Mouse (Mus musculus) heart, embryonic 10.5 days (tissue): Measurements from ENCODE around the gene Araf. TPM values are rescaled to one million over a fixed set of nuclear protein-coding genes. Genes with fewer than 3 reads are reported as not detected.

Source experiments
- DNase-seq: peaks from one replicate; pipeline ENCODE4 v3.0.0-alpha.2; 2017; ENCODE audit warnings: low spot score
- H3K27ac ChIP-seq: fragments of 300-500 bp; sonication (generic); 2 replicates; pipeline ENCODE4 v1.5.1; 2016; ENCODE audit warnings: mild to moderate bottlenecking
- H3K27me3 ChIP-seq: fragments of 300-500 bp; sonication (generic); 2 replicates; pipeline ENCODE4 v1.6.1; 2016; ENCODE audit warnings: mild to moderate bottlenecking; ENCODE audit not compliant: poor library complexity, insufficient read depth, severe bottlenecking
- H3K36me3 ChIP-seq: fragments of 300-500 bp; sonication (generic); 2 replicates; pipeline ENCODE4 v1.6.1; 2016; ENCODE audit warnings: mild to moderate bottlenecking, moderate library complexity
- H3K4me1 ChIP-seq: fragments of 300-500 bp; sonication (generic); 2 replicates; pipeline ENCODE4 v1.6.1; 2016; ENCODE audit warnings: mild to moderate bottlenecking
- H3K4me3 ChIP-seq: fragments of 300-500 bp; sonication (generic); 2 replicates; pipeline ENCODE4 v1.5.1; 2016; ENCODE audit warnings: mild to moderate bottlenecking, moderate library complexity
- H3K9me3 ChIP-seq: fragments of 300-500 bp; sonication (generic); 2 replicates; pipeline ENCODE4 v1.6.1; 2016; ENCODE audit warnings: mild to moderate bottlenecking, moderate library complexity
- WGBS: fragments of 180-500 bp; shearing (Covaris S2); methylation state at CpG from one replicate; pipeline ENCODE4 v1.1.7; 2016; 5-methylcytosine and 5-hydroxymethylcytosine counted together
- microRNA-seq: library from miRNA; unstranded; fragments of <30 nt; microRNA quantifications from one replicate; pipeline ENCODE4, GENCODE M21; 2017
- polyA plus RNA-seq: library from polyadenylated mRNA; unstranded; fragments of >200 nt; fragmentation: Nextera tagmentation; extraction: Ambion mirVana; gene quantifications from 2 replicates; pipeline ENCODE4 v1.2.1, GENCODE M21; 2016

Gene Araf
- polyA plus RNA-seq, 1 experiment from 2014 or later = 117 TPM

- no peak for DNase-seq
- H3K36me3 ChIP-seq = peaks cover 21% of the 10 kb centered on the region
- H3K27ac ChIP-seq = peak overlapping the region; percentile 42; the same call in 1 of the 2 replicates
These were observed 64.8 kb downstream of the Araf start for GRCm38 (mm10) chrX:20862105-20863065.

GRCm38 (mm10) chrX:20863161-20864101 is 65.8 kb downstream of the Araf start:
- no peak for DNase-seq
- H3K4me1 ChIP-seq = peaks cover 18% of the 10 kb centered on the region
- no peaks in the 10 kb centered on the region for H3K9me3 ChIP-seq
- H3K36me3 ChIP-seq = peaks cover 13% of the 10 kb centered on the region
- no peaks in the 10 kb centered on the region for H3K27me3 ChIP-seq
- H3K4me3 ChIP-seq = no peak overlapping the region
- H3K27ac ChIP-seq = 0 out of 2 replicates have a peak overlapping the region, but pooled peaks have one; percentile 42
- 78% methylated on average over 9 of the region's 9 CpGs for WGBS

More at GRCm38 (mm10) chrX:20862105-20863065, 64.8 kb downstream of the Araf start:
- Histone ChIP-seq H3K27me3 (no peaks in the 10 kb centered on the region), H3K4me3 (no peak overlapping the region), H3K4me1 (peaks cover 18% of the 10 kb centered on the region), H3K9me3 (no peaks in the 10 kb centered on the region)
- 39% methylated on average over 29 of the region's 29 CpGs for WGBS

- Histone ChIP-seq H3K9me3 (no peaks in the 10 kb centered on the region), H3K27ac (no peak overlapping the region), H3K36me3 (no peaks in the 10 kb centered on the region), H3K4me1 (peaks cover 5% of the 10 kb centered on the region), H3K4me3 (no peak overlapping the region), H3K27me3 (no peaks in the 10 kb centered on the region)
- DNase-seq = no peak
- 62% methylated on average over 4 of the region's 4 CpGs for WGBS
These were observed 70.5 kb downstream of the Araf start for GRCm38 (mm10) chrX:20868091-20868490.

DNA sequence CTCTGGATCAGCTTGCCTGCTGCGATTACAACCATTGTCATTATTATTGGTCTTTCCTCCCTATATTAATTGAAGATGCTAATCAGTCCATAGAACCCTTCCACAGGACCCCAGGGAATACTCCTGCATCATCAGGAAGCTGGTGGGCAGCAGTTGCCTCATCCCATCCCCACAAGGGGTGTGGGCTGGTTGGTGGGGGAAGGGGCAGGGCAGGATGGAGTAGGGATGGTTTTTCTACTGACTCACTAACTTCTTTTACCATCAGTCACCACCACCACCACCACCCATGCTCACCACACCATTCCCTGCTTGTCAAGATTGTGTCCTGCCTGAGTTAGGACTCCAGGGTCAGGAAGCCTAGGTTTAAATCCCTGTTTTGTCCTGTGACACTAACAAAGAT is 71.6 kb downstream of the Araf start:
- Histone ChIP-seq H3K36me3 (no peaks in the 10 kb centered on the region), H3K4me3 (no peak overlapping the region), H3K4me1 (no peaks in the 10 kb centered on the region), H3K27me3 (no peaks in the 10 kb centered on the region), H3K9me3 (no peaks in the 10 kb centered on the region), H3K27ac (no peak overlapping the region)
- WGBS = 61% methylated on average over 1 of the region's 1 CpGs
- no peak for DNase-seq

DNA sequence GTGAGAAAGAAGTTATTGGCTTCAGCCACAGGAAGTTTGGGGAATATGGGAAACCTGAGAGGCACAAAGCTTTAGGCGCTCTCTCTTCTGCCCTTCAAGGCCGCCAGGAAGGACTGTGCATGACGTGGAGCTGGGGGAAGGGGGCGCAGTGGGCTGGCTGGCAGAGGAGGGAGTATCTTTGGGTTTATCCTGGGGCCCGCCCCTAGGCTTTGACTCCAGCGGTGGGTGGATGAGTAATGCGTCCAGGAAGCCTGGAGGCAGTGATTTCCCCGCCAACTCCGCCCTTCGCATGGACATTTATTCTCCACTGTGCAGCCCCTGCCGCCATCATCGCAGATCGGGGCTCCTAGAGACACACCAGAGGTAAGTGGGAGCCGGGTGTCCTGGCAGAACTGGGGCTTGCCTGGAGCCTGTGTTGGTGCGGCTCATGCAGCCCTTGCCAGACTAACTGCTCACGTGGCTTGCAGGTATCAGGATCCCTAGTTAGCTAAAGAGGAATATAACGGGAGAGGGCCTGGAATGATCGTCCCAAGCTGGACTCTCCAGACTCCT is 72.4 kb downstream of the Araf start, which contains the start of gene Timp1:
TSS of gene Timp1 (plus strand) at position 205 of the 552 bp plus-strand sequence.
- H3K4me3 ChIP-seq = peak within 1 kb of the TSS; percentile 53
- DNase-seq = peak; percentile 83
- no peaks in the 10 kb centered on the region for H3K4me1 ChIP-seq
- H3K27ac ChIP-seq = peak within 1 kb of the TSS; percentile 81
- 13% methylated on average over 18 of the region's 18 CpGs for WGBS
- no peaks in the 10 kb centered on the region for H3K36me3 ChIP-seq
- no peaks in the 10 kb centered on the region for H3K27me3 ChIP-seq
- H3K9me3 ChIP-seq = no peaks in the 10 kb centered on the region

- H3K36me3 ChIP-seq = no peaks in the 10 kb centered on the region
- H3K4me1 ChIP-seq = no peaks in the 10 kb centered on the region
- H3K27me3 ChIP-seq = no peaks in the 10 kb centered on the region
- no peak overlapping the region for H3K27ac ChIP-seq
- WGBS = 34% methylated on average over 11 of the region's 11 CpGs
- H3K4me3 ChIP-seq = no peak overlapping the region
- no peaks in the 10 kb centered on the region for H3K9me3 ChIP-seq
- DNase-seq = no peak
These were observed 75.4 kb downstream of the Araf start for GRCm38 (mm10) chrX:20872928-20873500.

GRCm38 (mm10) chrX:20875241-20875640 is 77.6 kb downstream of the Araf start:
- DNase-seq = no peak
- no peak overlapping the region for H3K4me3 ChIP-seq
- WGBS = 63% methylated on average over 3 of the region's 3 CpGs

DNA sequence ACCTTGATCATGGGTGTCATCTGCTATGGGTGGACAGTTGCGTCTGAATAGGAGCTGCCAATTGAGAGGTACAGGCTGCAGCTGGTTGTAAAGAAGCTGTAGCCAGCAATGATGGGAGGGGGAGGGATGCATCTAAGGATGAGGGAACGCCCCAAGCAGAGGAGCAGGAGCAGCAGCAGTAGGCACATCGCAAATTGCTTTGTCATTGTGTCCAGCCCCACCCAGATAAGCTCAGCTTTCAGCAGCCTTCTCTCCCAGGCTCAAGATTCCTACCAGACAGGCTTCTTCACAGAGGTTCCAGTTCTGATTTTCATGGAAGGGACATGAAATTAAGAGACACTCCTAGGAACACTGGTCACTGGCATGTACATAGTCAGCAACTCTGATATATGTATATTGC is 112.5 kb downstream of the Araf start:
- H3K4me1 ChIP-seq = no peaks in the 10 kb centered on the region
- H3K27ac ChIP-seq = no peak overlapping the region
- no peaks in the 10 kb centered on the region for H3K27me3 ChIP-seq
- 30% methylated on average over 3 of the region's 3 CpGs for WGBS
- DNase-seq = no peak
- no peak overlapping the region for H3K4me3 ChIP-seq
- H3K9me3 ChIP-seq = no peaks in the 10 kb centered on the region
- no peaks in the 10 kb centered on the region for H3K36me3 ChIP-seq

More at GRCm38 (mm10) chrX:20875241-20875640, 77.6 kb downstream of the Araf start:
- Histone ChIP-seq H3K36me3 (no peaks in the 10 kb centered on the region), H3K27ac (no peak overlapping the region), H3K27me3 (no peaks in the 10 kb centered on the region), H3K4me1 (no peaks in the 10 kb centered on the region), H3K9me3 (no peaks in the 10 kb centered on the region)

Small RNA genes within 50 kb of the gene (microRNA-seq; reads per million reads assigned to microRNA genes)
- gene Gm24824 = not detected
- not detected for gene Mir5617

Other genes with a start within 250 kb of the Araf start
- gene Rgn, start 248.0 kb upstream of the Araf start, polyA plus RNA-seq = 0.78 and 2.6 TPM in 2 replicates
- 57.6 and 68.5 TPM in 2 replicates for gene Rbm10, start 180.3 kb upstream of the Araf start, polyA plus RNA-seq
- 238 and 280 TPM in 2 replicates for gene Ndufb11, start 180.2 kb upstream of the Araf start, polyA plus RNA-seq
- gene Uba1, start 139.5 kb upstream of the Araf start, polyA plus RNA-seq = 202 and 218 TPM in 2 replicates
- 121 and 130 TPM in 2 replicates for gene Cdk16, start 109.9 kb upstream of the Araf start, polyA plus RNA-seq
- gene Usp11, start 93.9 kb upstream of the Araf start, polyA plus RNA-seq = 51.2 and 56.8 TPM in 2 replicates
- 24.2 and 29.2 TPM in 2 replicates for gene Timp1, start 72.4 kb downstream of the Araf start, polyA plus RNA-seq
- gene Syn1, start 123.2 kb downstream of the Araf start, polyA plus RNA-seq = 0.07 and 0.39 TPM in 2 replicates
- 2.0 and 3.0 TPM in 2 replicates for gene Cfp, start 133.7 kb downstream of the Araf start, polyA plus RNA-seq
- 12.7 and 13.3 TPM in 2 replicates for gene Elk1, start 152.8 kb downstream of the Araf start, polyA plus RNA-seq
- 63.1 and 65.5 TPM in 2 replicates for gene Uxt, start 164.2 kb downstream of the Araf start, polyA plus RNA-seq